Mouse (Mus musculus): ENCODE measurements around the gene Kcnk7. TPM values are rescaled to one million over a fixed set of nuclear protein-coding genes. Genes with fewer than 3 reads are reported as not detected.

Kcnk7 gene
- polyA plus RNA-seq, 1 experiment from 2014 or later, result not detected

DNA sequence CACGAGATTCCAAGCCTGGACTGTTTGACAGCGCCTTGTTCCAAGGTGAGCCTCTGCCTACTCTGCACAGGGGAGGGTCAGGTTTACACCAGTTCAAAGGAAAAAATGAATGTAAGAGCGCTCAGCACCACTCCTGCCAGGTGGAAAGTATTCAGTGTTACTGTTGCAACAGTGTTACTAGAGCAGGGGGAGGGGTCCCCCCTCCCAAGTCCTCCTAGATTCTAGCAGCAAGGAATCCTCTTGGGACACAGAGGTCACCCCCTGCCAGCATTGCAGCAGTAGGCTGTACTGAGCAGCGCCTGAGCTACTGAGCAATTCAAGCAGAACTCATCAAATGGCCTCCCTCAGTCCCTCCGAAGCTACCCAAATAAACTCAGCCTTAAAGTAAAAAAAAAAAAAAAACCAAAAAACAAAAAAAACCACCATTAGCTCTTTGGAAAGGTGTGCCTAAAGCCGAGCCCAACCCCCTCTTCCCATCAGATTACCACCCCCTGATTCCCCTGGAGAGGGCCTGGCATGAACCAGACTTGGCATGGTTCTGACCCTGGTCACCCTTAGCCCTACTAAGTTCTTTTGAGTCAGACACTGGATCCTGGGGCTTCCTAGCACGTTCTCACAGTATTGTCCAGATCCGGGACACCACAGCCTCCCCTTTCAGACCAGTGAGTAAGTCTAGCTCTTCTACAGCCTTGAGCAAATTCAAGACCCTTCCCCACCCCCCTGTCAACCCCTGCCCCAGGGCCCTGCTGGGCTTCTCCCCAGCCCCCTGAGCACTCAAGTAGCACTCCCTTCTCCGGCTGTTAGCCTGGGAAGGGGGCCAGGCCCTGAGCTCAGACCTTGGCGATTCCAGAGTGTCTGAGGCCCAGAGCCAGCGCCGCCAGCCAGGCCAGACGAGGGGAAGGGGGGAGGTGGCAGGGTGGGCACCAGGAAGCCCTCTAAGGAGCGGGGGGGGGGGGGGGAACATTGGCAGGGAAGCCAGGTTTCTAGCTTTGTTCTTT lies 36.5 kb downstream of the Kcnk7 start, which contains the start of gene Ltbp3:
Gene Ltbp3 (plus strand): TSS at position 585 of the 998 bp plus-strand sequence.
- DNase-seq (ENCODE audit: low spot score, missing footprints), result peak; percentile 88
- H3K4me3 ChIP-seq (ENCODE audit: low read depth, low read length), result peak within 1 kb of the TSS; percentile 52
- no peak within 1 kb of the TSS for H3K27ac ChIP-seq (ENCODE audit: low read depth, low read length)
- peaks cover 17% of the 10 kb centered on the region for H3K4me1 ChIP-seq (ENCODE audit: control insufficient read depth, insufficient read depth, low read length)
- H3K27me3 ChIP-seq (ENCODE audit: control insufficient read depth, insufficient read depth, low read length), result peaks cover 35% of the 10 kb centered on the region
- WGBS, result 12% methylated on average over 13 of the region's 14 CpGs
- peak within 1 kb of the TSS; percentile 92 for H3K4me2 ChIP-seq
- H3K9ac ChIP-seq (ENCODE audit: low read length), result peak within 1 kb of the TSS; percentile 79
- no peak for ATAC-seq (ENCODE audit: low FRiP score)
- no peaks in the 10 kb centered on the region for H3K36me3 ChIP-seq (ENCODE audit: control insufficient read depth, insufficient read depth, low read length)
- H3K9me3 ChIP-seq (ENCODE audit: control insufficient read depth, low read length), result no peaks in the 10 kb centered on the region

DNA sequence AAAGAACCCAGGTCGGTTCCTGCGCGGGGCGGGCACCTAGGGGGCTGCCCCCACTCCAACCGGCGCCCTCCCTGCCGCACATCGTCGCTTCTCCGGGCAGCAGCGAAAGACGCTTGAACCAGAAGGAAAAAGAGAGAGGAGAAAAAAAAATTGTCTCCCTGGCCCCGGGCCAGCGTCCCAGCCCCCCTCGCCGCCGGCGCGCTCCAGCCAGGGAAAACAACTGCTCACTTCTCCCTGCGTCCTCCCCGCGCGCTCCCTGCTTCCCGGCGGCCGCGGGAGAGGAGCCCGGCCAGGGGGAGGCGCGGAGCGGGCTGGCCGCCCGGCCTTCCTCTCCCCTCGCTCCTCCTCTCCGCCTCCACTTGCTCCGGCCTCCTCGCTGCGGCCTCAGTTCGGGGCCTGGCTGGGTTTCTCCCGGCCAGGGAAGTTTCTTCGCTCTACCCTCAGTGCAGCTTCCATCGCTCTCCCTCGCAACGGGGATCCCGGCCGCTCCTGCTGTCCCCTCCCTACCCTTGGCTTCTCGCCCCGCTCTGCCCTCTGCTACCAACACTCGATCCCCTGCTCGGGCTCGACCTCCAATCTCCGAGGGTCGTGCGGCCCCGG lies 37.6 kb downstream of the Kcnk7 start:
- peak overlapping the region; percentile 79 for H3K9ac ChIP-seq (ENCODE audit: low read length)
- H3K27ac ChIP-seq (ENCODE audit: low read depth, low read length), result no peak overlapping the region
- H3K4me3 ChIP-seq (ENCODE audit: low read depth, low read length), result peak overlapping the region; percentile 52
- DNase-seq (ENCODE audit: low spot score, missing footprints) (peak; percentile 96), ATAC-seq (ENCODE audit: low FRiP score) (peak; percentile 55)
- H3K36me3 ChIP-seq (ENCODE audit: control insufficient read depth, insufficient read depth, low read length), result no peaks in the 10 kb centered on the region
- H3K27me3 ChIP-seq (ENCODE audit: control insufficient read depth, insufficient read depth, low read length), result peaks cover 41% of the 10 kb centered on the region
- under 1% methylated on average over 53 of the region's 55 CpGs for WGBS
- no peaks in the 10 kb centered on the region for H3K9me3 ChIP-seq (ENCODE audit: control insufficient read depth, low read length)
- peaks cover 28% of the 10 kb centered on the region for H3K4me1 ChIP-seq (ENCODE audit: control insufficient read depth, insufficient read depth, low read length)
- H3K4me2 ChIP-seq, result peak overlapping the region; percentile 92

DNA sequence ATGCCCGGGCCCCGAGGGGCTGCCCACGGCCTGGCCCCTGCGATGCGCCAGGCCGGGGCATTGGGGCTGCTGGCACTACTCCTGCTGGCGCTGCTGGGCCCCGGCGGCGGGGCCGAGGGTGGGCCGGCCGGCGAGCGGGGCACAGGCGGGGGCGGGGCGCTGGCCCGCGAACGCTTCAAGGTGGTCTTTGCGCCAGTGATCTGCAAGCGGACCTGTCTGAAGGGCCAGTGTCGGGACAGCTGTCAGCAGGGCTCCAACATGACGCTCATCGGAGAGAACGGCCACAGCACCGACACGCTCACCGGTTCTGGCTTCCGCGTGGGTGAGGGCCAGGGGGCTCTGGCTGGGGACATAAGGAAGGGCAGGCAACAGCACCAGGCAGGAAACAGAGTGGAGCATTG lies 38.1 kb downstream of the Kcnk7 start:
- H3K36me3 ChIP-seq (ENCODE audit: control insufficient read depth, insufficient read depth, low read length), result no peaks in the 10 kb centered on the region
- no peaks in the 10 kb centered on the region for H3K9me3 ChIP-seq (ENCODE audit: control insufficient read depth, low read length)
- WGBS, result 1% methylated on average over 32 of the region's 32 CpGs
- H3K27ac ChIP-seq (ENCODE audit: low read depth, low read length), result no peak overlapping the region
- H3K4me2 ChIP-seq, result peak overlapping the region; percentile 92
- peaks cover 30% of the 10 kb centered on the region for H3K4me1 ChIP-seq (ENCODE audit: control insufficient read depth, insufficient read depth, low read length)
- H3K4me3 ChIP-seq (ENCODE audit: low read depth, low read length), result peak overlapping the region; percentile 52
- H3K9ac ChIP-seq (ENCODE audit: low read length), result peak overlapping the region; percentile 79
- ATAC-seq (ENCODE audit: low FRiP score), result peak; percentile 68
- DNase-seq (ENCODE audit: low spot score, missing footprints), result peak; percentile 95
- H3K27me3 ChIP-seq (ENCODE audit: control insufficient read depth, insufficient read depth, low read length), result peaks cover 41% of the 10 kb centered on the region

DNA sequence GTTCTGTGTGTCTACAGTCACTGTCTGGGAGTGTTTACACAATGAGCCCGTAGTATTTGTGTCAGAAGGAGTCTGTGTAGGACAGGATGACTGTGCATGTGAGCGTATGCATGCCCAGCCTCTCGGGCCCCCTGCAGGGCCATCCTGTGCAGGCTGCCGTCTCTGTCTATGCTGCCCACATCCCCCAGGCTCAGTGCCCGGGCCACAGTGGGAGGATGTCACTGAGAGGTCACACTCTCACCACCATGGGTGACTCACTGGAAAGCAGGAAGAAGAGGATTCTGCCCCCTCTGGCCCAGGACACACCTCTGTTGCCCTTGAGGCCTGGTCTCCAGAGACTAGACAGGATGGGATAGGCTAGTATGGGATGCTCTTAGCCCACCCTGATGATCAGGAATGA lies 39.4 kb downstream of the Kcnk7 start:
- Histone ChIP-seq H3K4me1 (ENCODE audit: control insufficient read depth, insufficient read depth, low read length) (peaks cover 30% of the 10 kb centered on the region), H3K9me3 (ENCODE audit: control insufficient read depth, low read length) (no peaks in the 10 kb centered on the region), H3K27me3 (ENCODE audit: control insufficient read depth, insufficient read depth, low read length) (peaks cover 42% of the 10 kb centered on the region), H3K9ac (ENCODE audit: low read length) (no peak overlapping the region), H3K4me2 (no peak overlapping the region), H3K36me3 (ENCODE audit: control insufficient read depth, insufficient read depth, low read length) (no peaks in the 10 kb centered on the region), H3K4me3 (ENCODE audit: low read depth, low read length) (no peak overlapping the region), H3K27ac (ENCODE audit: low read depth, low read length) (no peak overlapping the region)
- DNase-seq (ENCODE audit: low spot score, missing footprints) (no peak), ATAC-seq (ENCODE audit: low FRiP score) (no peak)
- 73% methylated on average over 5 of the region's 5 CpGs for WGBS

DNA sequence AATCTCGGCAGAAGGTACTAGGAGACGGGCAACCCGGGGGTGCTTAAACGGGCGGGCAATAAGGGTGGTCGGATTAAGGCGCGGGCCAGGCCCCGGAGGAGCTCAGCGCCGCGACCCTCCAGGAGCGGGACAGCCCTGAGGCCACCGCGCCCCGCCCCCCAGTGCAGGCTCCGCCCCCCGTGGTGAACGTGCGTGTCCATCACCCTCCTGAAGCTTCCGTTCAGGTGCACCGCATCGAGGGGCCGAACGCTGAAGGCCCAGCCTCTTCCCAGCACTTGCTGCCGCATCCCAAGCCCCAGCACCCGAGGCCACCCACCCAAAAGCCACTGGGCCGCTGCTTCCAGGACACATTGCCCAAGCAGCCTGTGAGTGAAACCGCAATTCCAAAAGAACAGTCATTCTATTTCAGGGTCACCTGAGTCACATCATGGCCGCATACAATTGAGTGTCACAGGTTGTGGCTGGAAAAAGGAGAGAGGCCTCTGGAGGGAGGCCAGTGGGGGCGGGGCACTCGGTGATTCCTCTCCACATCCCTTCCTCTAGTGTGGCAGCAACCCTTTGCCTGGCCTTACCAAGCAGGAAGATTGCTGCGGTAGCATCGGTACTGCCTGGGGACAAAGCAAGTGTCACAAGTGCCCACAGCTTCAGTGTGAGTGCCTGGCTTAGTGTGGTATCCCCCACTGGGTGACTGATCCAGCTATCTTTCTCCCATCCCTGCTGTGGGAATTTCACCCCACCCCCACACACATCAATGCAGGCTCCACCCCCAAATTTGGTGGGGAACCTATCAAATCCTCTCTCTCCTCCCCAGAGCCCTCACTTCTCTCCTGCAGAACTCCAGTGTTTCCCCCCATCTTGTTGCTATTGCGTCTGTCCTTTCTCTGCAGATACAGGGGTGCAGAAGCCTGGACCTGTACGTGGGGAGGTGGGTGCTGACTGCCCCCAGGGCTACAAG lies 41.9 kb downstream of the Kcnk7 start:
- H3K9me3 ChIP-seq (ENCODE audit: control insufficient read depth, low read length), result no peaks in the 10 kb centered on the region
- H3K27ac ChIP-seq (ENCODE audit: low read depth, low read length), result no peak overlapping the region
- 4% methylated on average over 21 of the region's 36 CpGs for WGBS
- DNase-seq (ENCODE audit: low spot score, missing footprints), result peak; percentile 93
- ATAC-seq (ENCODE audit: low FRiP score), result peak; percentile 15
- H3K27me3 ChIP-seq (ENCODE audit: control insufficient read depth, insufficient read depth, low read length), result peaks cover 45% of the 10 kb centered on the region
- H3K4me3 ChIP-seq (ENCODE audit: low read depth, low read length), result peak overlapping the region; percentile 11; the same call in 1 of the 2 replicates
- H3K4me1 ChIP-seq (ENCODE audit: control insufficient read depth, insufficient read depth, low read length), result peaks cover 27% of the 10 kb centered on the region
- H3K4me2 ChIP-seq, result peak overlapping the region; percentile 48
- peak overlapping the region; percentile 35 for H3K9ac ChIP-seq (ENCODE audit: low read length)
- H3K36me3 ChIP-seq (ENCODE audit: control insufficient read depth, insufficient read depth, low read length), result no peaks in the 10 kb centered on the region

DNA sequence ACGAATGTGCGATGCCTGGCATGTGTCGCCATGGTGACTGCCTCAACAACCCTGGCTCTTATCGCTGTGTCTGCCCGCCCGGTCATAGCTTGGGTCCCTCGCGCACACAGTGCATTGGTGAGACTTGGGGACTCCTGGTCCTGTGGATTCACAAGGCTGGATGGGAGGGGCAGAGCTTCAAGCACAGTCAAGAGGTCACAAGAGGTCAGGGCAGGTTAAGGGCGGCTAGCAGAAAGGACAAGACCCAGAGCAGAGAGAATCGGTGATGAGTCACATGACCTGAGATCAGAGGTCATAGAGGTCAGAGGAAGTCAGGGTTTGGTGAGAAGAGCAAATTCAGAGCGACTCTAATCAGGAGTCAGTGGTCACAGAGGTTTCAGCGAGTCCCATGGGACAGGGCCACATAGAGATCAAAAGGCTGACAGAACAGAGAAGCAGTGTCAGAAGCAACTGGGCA lies 42.8 kb downstream of the Kcnk7 start:
- ATAC-seq (ENCODE audit: low FRiP score) (no peak), DNase-seq (ENCODE audit: low spot score, missing footprints) (peak; percentile 85)
- peaks cover 29% of the 10 kb centered on the region for H3K4me1 ChIP-seq (ENCODE audit: control insufficient read depth, insufficient read depth, low read length)
- H3K9me3 ChIP-seq (ENCODE audit: control insufficient read depth, low read length), result no peaks in the 10 kb centered on the region
- H3K9ac ChIP-seq (ENCODE audit: low read length), result no peak overlapping the region
- H3K4me3 ChIP-seq (ENCODE audit: low read depth, low read length), result no peak overlapping the region
- peaks cover 54% of the 10 kb centered on the region for H3K27me3 ChIP-seq (ENCODE audit: control insufficient read depth, insufficient read depth, low read length)
- no peak overlapping the region for H3K27ac ChIP-seq (ENCODE audit: low read depth, low read length)
- no peak overlapping the region for H3K4me2 ChIP-seq
- no peaks in the 10 kb centered on the region for H3K36me3 ChIP-seq (ENCODE audit: control insufficient read depth, insufficient read depth, low read length)
- 18% methylated on average over 12 of the region's 12 CpGs for WGBS

DNA sequence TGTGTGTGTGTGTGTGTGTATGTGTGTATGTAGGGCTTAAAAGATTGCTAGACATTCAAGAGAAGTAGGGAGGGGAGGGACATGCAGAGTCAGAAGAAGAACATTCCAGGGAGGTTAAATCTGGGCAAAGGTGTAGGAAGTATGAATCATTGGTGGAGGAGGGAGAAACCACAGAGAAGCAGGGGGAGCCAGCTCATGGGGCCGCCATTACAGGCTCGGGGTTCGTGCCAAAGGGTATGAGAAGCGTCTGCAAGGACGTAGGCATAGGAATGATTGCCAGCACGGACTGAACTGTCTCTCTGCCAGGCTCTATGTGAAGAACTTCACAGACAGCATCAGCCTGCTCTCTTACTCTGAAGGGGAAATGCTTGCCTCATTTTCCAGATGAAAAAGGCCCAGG lies 45.3 kb downstream of the Kcnk7 start:
- DNase-seq (ENCODE audit: low spot score, missing footprints) (no peak), ATAC-seq (ENCODE audit: low FRiP score) (no peak)
- Histone ChIP-seq H3K9ac (ENCODE audit: low read length) (no peak overlapping the region), H3K36me3 (ENCODE audit: control insufficient read depth, insufficient read depth, low read length) (no peaks in the 10 kb centered on the region), H3K4me3 (ENCODE audit: low read depth, low read length) (no peak overlapping the region), H3K4me1 (ENCODE audit: control insufficient read depth, insufficient read depth, low read length) (peaks cover 23% of the 10 kb centered on the region), H3K4me2 (no peak overlapping the region), H3K27ac (ENCODE audit: low read depth, low read length) (no peak overlapping the region), H3K9me3 (ENCODE audit: control insufficient read depth, low read length) (no peaks in the 10 kb centered on the region), H3K27me3 (ENCODE audit: control insufficient read depth, insufficient read depth, low read length) (peaks cover 45% of the 10 kb centered on the region)
- 84% methylated on average over 6 of the region's 6 CpGs for WGBS

DNA sequence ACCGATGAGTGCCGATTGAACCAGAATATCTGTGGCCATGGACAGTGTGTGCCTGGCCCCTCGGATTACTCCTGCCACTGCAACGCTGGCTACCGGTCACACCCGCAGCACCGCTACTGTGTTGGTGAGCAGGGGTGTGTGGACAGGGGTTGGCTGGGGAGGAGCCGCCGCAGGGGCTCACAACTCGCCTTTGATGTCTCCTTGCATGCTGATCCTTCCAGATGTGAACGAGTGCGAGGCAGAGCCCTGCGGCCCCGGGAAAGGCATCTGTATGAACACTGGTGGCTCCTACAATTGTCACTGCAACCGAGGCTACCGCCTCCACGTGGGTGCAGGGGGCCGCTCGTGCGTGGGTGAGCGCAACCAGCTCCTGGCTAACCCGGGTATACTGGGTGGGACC lies 46.8 kb downstream of the Kcnk7 start:
- no peaks in the 10 kb centered on the region for H3K36me3 ChIP-seq (ENCODE audit: control insufficient read depth, insufficient read depth, low read length)
- peaks cover 30% of the 10 kb centered on the region for H3K27me3 ChIP-seq (ENCODE audit: control insufficient read depth, insufficient read depth, low read length)
- H3K4me2 ChIP-seq, result no peak overlapping the region
- WGBS, result 5% methylated on average over 22 of the region's 22 CpGs
- ATAC-seq (ENCODE audit: low FRiP score) (no peak), DNase-seq (ENCODE audit: low spot score, missing footprints) (peak; percentile 88)
- H3K4me3 ChIP-seq (ENCODE audit: low read depth, low read length), result no peak overlapping the region
- H3K9me3 ChIP-seq (ENCODE audit: control insufficient read depth, low read length), result no peaks in the 10 kb centered on the region
- H3K4me1 ChIP-seq (ENCODE audit: control insufficient read depth, insufficient read depth, low read length), result peaks cover 16% of the 10 kb centered on the region
- no peak overlapping the region for H3K27ac ChIP-seq (ENCODE audit: low read depth, low read length)
- H3K9ac ChIP-seq (ENCODE audit: low read length), result no peak overlapping the region
